Mouse (Mus musculus) frontal cortex, adult 2 months (tissue): ENCODE measurements at regions not wholly inside any gene's neighbourhood (a gene's known extent, or its start where the extent isn't known, plus 50 kb on each side); places are given as distances from the start of the nearest gene placed in this dataset.
A peak's percentile ranks its signal among the peaks of the same experiment; 100 is the strongest.

Experiments
- DNase-seq, 2 experiments: peaks; one replicate each; pipeline ENCODE4 v3.0.0; 2022; ENCODE audit warnings: low spot score in 1 of 2; ENCODE audit errors: extremely low spot score in 1 of 2

DNA sequence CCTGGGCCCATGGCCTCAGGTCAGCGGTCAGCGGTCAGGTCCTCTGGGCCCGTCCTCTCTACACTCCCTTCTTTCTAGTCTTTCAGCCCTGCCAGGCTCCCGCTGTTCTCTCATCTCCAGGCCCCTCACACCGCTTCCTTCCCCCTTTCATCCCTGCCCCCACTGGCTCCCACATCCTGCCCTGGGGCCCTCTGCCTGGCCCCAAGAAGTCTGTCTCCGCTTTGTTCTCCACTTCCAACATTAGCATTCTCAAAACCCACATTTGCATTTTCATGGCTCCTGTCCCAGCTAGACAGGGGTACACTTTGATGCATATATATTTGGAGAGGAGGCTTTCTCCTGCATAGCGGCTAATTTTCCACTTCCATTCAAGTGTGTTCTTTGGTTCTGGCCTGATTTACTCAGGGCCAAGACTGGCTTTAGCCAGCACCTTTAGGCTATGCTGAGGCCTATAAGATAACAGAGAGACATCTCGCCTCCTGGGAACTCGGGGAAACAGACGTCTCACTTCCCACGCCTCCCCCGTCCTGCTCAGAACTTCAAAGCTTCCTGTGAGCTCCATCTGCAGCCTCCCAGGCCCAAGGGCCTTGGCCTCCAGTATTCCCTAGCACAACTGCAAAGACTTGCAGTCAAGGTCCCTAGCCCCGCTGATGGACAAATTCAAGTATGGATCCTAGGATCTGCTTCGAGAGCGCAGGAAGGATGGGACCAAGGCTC, 109.8 kb upstream of the Parp11 start:
- DNase-seq, result peak in 1 of 2 experiments; percentile 61

GRCm38 (mm10) chr6:127337398-127337871, 109.2 kb upstream of the Parp11 start:
- DNase-seq, result no peak

DNA sequence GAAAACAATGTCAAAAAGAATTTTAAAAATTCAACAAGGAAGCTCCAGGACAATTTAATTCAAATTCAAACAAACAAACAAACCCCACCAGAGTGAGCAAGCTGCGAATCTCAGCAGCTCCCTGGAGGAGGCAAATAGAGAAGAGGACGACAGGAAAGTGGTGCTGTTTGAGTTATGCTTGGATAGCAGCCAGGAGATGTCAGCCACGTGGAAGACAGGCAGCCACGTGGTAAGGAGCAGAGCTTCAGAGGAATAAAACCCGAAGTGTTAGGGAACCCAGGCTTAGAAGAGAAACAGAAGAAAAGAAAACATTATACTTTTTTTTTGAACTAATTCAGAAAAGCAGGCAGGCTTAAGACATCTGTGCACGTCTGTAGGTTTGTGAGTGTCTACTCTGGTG, 108.2 kb upstream of the Parp11 start:
- no peak for DNase-seq

GRCm38 (mm10) chr6:127341604-127342003, 105.0 kb upstream of the Parp11 start:
- DNase-seq, result no peak

DNA sequence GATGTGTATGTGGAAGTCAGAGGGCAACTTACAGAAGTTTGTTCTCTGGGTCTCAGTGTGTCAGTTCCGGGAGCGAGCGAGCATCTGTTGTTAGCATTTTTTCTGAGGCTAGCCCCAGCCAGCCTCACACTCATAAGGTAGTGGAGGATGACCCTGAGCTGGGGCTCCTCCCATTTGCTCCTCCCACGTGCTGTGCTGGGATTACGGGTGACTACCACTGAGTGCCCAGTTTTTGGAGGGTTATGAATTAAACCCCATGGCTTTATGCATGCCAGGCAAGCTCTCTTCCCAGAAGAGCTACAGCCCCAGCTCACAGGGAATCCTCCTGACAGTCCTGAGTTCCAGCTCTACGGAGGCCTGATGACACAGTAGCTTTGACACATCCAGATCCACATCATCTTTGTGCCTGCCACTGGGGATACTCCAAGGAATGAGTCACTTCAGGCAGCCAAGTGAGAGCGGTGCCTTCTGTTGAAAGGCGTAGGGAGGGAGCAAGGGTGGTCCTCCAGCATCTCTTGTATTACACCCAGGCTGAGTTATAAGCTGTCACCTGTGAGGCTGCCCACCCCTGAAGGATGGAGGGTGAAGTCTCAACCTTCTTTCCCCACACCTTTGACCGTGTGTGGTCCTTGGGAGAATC, 97.8 kb upstream of the Parp11 start:
- DNase-seq, result no peak

- DNase-seq, result no peak
Measured at GRCm38 (mm10) chr6:127349479-127350110, 97.0 kb upstream of the Parp11 start.

DNA sequence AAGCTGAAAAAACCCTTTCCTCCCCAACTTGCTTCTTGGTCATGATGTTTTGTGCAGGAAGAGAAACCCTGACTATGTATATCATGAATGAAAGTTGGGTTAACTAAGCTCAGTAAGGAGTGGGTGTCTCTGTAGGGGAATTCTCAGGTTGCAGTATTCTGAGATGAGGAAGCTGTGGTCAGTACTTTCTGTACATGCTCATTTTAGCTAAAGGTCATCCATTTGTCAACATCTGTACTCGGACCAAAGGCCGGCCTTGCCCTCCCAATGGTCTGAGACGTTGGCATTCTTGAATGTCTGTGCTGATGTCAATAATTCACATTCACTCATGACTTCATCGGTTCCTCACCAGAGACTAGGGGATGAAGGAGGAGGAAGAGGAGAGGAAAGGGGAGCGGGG, 94.9 kb upstream of the Parp11 start:
- DNase-seq, result no peak

DNA sequence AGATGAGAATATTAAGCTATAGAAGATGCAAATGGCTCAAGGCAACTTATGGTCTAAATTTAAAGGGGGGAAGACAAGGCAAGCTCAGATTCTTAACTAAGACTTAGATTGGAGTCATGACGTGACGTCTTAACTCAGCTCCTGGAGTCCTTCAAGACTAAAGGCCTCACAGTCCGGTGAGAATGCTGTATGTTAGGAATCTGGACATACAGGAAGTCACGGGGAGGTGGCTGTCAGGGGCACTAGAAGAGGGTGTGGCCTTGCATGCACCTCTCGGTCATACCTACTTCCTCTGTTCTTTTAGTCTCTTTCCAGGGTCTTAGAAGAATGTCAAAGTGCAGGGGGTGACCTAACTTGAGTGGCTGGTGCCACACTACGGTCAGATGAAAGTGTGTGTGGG, 91.5 kb upstream of the Parp11 start:
- DNase-seq, result no peak

- DNase-seq, result no peak
Measured at GRCm38 (mm10) chr6:127356442-127356841, 90.2 kb upstream of the Parp11 start.

DNA sequence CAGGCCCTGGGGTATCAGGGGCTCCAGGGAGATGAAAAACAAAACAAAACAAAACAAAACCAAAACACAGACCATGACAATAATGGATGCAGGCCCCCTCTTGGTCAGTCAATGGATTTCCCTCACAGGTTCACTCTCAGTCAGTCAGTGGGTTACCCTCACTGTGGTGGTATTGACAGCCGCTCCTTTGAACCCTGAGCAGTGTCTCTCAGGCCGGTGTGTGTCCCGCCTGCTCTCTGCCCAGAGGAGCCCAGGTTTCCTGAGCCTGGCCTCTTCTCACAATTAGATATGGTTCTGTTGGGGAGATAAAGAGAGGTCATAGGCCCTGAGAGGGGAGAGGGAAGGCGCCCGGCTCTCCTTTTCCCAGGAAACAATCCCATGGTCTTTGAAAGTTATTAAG, 87.8 kb upstream of the Parp11 start:
- DNase-seq, result no peak

- DNase-seq, result peak; percentile 41 to 89
Measured at GRCm38 (mm10) chr6:127359391-127359874, 87.2 kb upstream of the Parp11 start.

DNA sequence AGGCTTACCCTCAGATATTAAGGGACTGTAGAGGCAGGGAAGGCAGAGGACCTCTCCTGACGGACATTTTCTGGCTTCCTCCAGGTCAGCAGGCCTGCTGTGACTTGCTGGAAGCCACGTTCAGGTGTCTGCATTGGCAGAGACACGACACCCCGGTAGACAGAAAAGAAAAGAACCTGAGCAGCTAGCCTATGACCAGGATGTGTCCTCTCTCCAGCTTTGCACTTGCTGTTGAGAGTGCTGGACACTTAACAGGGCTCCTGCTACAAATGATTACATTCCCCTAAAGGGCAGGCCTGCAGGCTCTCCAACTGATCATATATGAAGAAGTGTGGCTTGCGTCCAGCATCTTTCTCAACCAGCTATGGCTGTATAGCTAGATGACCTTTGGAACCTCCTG, 84.5 kb upstream of the Parp11 start:
- DNase-seq, result no peak

DNA sequence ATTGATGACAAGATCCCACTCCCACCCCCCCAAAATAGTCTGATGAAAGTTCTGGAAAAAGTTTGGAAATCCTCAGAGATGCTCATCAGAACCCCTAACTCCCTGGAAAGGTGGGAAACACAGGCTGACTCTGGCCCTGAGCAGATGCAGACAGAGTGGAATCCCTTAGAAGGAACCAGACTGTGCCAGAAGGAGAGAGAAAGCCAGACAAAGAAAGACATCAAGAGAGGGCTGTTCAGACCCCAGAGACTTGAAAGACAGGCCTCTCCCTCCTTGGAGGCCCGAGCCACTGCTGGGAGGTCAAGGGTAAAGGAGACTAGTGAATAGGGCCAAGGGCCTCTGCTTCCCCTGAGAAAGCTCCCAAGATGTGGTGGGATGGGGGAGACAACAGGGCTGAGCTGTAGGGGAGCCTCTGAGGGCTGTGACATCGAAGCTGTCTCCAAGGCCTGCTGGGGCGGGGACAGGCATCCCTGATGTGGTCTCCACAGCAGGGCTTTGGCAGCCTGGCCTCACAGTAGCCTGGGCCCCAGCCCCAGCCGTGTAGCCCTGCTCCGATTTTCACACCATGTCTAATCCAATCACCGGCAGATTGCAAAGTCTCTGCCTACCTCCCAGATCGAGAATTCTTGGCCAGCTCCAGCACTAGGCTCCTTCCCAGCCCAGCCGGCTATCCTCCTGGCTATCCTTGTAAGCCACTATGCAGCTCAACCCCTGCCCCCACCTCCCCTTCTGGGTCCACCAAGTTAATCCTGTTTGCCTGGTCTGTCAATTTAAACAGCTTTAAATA, 83.5 kb upstream of the Parp11 start:
- no peak for DNase-seq

DNA sequence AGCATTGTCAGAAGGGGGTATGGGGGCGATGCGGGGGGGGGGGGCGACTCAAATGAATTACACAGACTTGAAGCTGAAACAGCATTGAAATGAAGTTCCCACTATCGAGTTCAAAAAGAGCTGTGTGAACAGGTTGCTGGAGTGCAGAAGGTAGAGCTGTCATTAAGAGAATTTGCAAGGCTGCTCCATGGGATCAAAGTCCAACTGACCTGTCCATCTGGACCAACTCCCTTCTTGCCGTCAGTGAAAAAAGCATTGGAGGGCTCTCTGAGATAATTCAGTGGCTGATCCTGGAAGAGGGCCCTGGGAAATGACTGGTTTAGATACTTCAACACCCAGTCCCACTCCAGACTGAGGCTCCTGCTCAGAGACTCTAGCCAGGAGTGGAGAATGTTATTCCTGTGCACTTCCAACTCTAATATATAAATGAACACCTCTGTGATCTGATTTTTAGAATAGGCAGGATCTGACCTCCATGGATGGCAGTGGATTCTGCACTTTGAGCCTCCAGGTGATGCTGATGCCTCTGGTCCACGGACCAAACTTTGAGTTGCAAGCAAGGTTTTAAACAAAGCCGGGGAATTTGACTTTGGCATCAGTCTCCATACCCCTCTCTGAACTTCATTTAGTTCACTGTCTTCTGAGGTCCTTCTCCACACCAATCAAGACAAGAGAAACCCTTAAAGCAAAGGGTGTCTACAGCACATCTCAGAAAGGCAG, 82.6 kb upstream of the Parp11 start:
- DNase-seq, result no peak

DNA sequence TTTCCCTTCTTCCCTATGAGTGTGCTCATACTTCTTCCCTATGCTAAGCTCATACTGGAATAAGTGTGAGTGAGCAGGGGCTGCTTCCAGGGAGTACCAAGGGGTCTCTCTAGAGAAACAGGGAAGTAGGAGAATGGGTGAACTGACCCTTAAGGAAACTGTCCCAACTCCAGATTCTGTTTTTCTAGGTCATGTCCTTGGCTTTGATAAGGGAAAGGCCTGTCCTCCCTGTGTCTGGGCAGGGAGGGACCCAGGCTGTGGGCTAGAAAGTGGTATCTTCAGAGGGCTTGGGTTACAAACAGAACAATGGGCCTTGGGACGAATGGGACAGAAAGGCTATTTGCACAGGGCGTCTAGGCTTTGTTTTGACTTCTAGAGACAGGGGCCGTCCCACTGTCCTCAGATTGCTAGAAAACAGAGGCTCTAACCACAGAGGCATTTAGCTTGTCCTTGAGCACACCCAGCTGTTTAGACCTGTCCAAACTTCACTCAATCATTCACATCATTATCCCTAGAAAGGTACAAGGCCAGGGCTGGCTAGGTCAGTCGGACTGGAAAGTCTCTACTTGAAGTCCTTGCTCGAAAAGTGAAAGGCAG, 82.0 kb upstream of the Parp11 start:
- no peak for DNase-seq

DNA sequence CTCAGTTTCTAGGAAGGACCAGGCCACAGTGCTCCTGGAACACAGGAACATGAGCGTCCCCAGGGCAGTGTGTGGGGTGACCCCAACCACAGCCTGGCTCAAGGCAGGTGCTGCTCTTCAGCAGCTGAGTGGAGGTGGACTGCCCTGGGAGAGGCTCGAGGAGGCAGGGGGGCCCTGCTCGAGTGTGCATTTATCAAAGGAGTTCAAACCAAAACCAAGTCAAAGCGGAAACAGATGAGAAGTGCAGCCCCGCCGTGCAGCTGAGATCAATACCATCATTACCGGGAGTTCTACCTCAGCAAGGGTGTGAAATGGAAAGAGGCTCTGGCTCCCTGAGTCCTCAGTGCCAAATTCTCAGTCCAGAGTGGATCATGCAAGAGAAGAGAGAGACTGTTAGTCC, 81.4 kb upstream of the Parp11 start:
- no peak for DNase-seq

- DNase-seq, result no peak
Measured at GRCm38 (mm10) chr6:127365651-127366050, 81.0 kb upstream of the Parp11 start.

GRCm38 (mm10) chr6:127373052-127373451, 73.6 kb upstream of the Parp11 start:
- no peak for DNase-seq

GRCm38 (mm10) chr6:127373797-127374463, 72.7 kb upstream of the Parp11 start:
- DNase-seq, result no peak
